Mouse (Mus musculus): ENCODE data around the gene Gm21958. TPM values are rescaled to one million over a fixed set of nuclear protein-coding genes. Genes with fewer than 3 reads are reported as not detected.
"Not testable (repeated sequence)": the region's sequence is repeated elsewhere in the genome, so short reads cannot be mapped to it uniquely, and the experiment has no call there.

Gene Gm21958
- polyA plus RNA-seq, 1 experiment from 2014 or later, result not detected

- no peak overlapping the region for H3K4me3 ChIP-seq (replicated peaks; ENCODE audit: low read length)
- H3K4me2 ChIP-seq (ENCODE audit: low read length), result no peak overlapping the region
- H3K4me1 ChIP-seq (replicated peaks; ENCODE audit: control insufficient read depth, insufficient read depth, low read length), result no peaks in the 10 kb centered on the region
- no peak for ATAC-seq
- no peak overlapping the region for H3K27ac ChIP-seq (ENCODE audit: low read length)
- no peaks in the 10 kb centered on the region for H3K27me3 ChIP-seq (replicated peaks; ENCODE audit: control insufficient read depth, insufficient read depth, low read length)
- H3K36me3 ChIP-seq (ENCODE audit: control insufficient read depth, insufficient read depth), result peaks cover 38% of the 10 kb centered on the region
- H3K9me3 ChIP-seq (ENCODE audit: control insufficient read depth, low read length), result no peaks in the 10 kb centered on the region
- H3K9ac ChIP-seq (replicated peaks; ENCODE audit: low read depth, low read length), result no peak overlapping the region
- 91% methylated on average over 2 of the region's 2 CpGs for WGBS
These were observed 13.4 kb upstream of the Gm21958 start for GRCm38 (mm10) chr3:54727588-54727987.

GRCm38 (mm10) chr3:54725344-54725743, 11.2 kb upstream of the Gm21958 start:
- 89% methylated on average over 2 of the region's 2 CpGs for WGBS
- no peak for ATAC-seq

DNA sequence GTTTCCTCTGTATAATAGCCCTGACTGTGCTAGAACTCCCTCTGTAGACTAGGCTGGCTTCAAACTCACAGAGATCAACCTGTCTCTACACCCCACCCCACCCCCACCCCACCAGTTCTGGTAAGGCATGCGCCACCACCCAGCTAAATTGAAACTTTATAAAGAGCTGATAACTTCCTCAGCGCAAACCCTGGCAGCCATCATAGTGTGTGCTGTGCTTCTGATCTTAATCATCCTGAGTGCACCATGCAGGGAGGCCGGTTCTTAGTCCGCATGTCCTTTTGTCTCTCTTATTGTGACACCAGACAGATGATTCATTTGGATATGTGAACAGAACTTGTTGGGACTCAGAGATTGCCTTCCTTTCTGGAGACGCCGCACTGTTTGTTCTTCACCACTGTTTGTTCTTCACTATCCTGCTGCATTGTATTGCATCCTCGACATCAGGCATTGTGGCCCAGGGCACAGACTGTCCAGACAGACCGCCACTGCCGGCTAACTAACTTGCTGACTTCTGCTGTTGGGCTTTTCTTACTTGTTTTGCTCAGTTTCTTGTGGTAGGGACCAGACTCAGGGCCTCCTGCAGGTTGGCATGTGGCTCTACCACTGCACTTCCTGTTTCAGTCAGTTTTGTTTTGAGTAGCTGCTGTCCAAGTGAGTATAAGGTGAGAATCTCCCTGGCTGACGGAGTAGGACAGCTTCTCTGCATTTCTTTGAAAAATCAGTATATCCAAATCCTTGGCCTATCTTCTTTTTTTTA, 9.8 kb upstream of the Gm21958 start:
- Histone ChIP-seq H3K36me3 (ENCODE audit: control insufficient read depth, insufficient read depth) (peaks cover 31% of the 10 kb centered on the region), H3K4me1 (replicated peaks; ENCODE audit: control insufficient read depth, insufficient read depth, low read length) (no peaks in the 10 kb centered on the region), H3K27me3 (replicated peaks; ENCODE audit: control insufficient read depth, insufficient read depth, low read length) (no peaks in the 10 kb centered on the region), H3K9me3 (ENCODE audit: control insufficient read depth, low read length) (no peaks in the 10 kb centered on the region), H3K27ac (ENCODE audit: low read length) (no peak overlapping the region), H3K4me2 (ENCODE audit: low read length) (no peak overlapping the region), H3K4me3 (replicated peaks; ENCODE audit: low read length) (no peak overlapping the region), H3K9ac (replicated peaks; ENCODE audit: low read depth, low read length) (no peak overlapping the region)
- WGBS, result 90% methylated on average over 10 of the region's 10 CpGs
- no peak for ATAC-seq

More at GRCm38 (mm10) chr3:54725344-54725743, 11.2 kb upstream of the Gm21958 start:
- Histone ChIP-seq H3K4me1 (replicated peaks; ENCODE audit: control insufficient read depth, insufficient read depth, low read length) (no peaks in the 10 kb centered on the region), H3K27me3 (replicated peaks; ENCODE audit: control insufficient read depth, insufficient read depth, low read length) (no peaks in the 10 kb centered on the region), H3K36me3 (ENCODE audit: control insufficient read depth, insufficient read depth) (peaks cover 39% of the 10 kb centered on the region), H3K4me3 (replicated peaks; ENCODE audit: low read length) (no peak overlapping the region), H3K9ac (replicated peaks; ENCODE audit: low read depth, low read length) (no peak overlapping the region), H3K4me2 (ENCODE audit: low read length) (no peak overlapping the region), H3K9me3 (ENCODE audit: control insufficient read depth, low read length) (no peaks in the 10 kb centered on the region), H3K27ac (ENCODE audit: low read length) (no peak overlapping the region)

GRCm38 (mm10) chr3:54718947-54719346, 4.8 kb upstream of the Gm21958 start:
- no peak overlapping the region for H3K4me2 ChIP-seq (ENCODE audit: low read length)
- no peaks in the 10 kb centered on the region for H3K4me1 ChIP-seq (replicated peaks; ENCODE audit: control insufficient read depth, insufficient read depth, low read length)
- WGBS, result 63% methylated on average over 3 of the region's 3 CpGs
- peaks cover 30% of the 10 kb centered on the region for H3K36me3 ChIP-seq (ENCODE audit: control insufficient read depth, insufficient read depth)
- no peak overlapping the region for H3K9ac ChIP-seq (replicated peaks; ENCODE audit: low read depth, low read length)
- H3K4me3 ChIP-seq (replicated peaks; ENCODE audit: low read length), result no peak overlapping the region
- H3K9me3 ChIP-seq (ENCODE audit: control insufficient read depth, low read length), result no peaks in the 10 kb centered on the region
- no peak for ATAC-seq
- H3K27me3 ChIP-seq (replicated peaks; ENCODE audit: control insufficient read depth, insufficient read depth, low read length), result no peaks in the 10 kb centered on the region
- H3K27ac ChIP-seq (ENCODE audit: low read length), result no peak overlapping the region

- Histone ChIP-seq H3K36me3 (ENCODE audit: control insufficient read depth, insufficient read depth) (peaks cover 34% of the 10 kb centered on the region), H3K4me1 (replicated peaks; ENCODE audit: control insufficient read depth, insufficient read depth, low read length) (no peaks in the 10 kb centered on the region), H3K27ac (ENCODE audit: low read length) (no peak overlapping the region), H3K27me3 (replicated peaks; ENCODE audit: control insufficient read depth, insufficient read depth, low read length) (no peaks in the 10 kb centered on the region), H3K4me2 (ENCODE audit: low read length) (no peak overlapping the region), H3K9me3 (ENCODE audit: control insufficient read depth, low read length) (no peaks in the 10 kb centered on the region), H3K9ac (replicated peaks; ENCODE audit: low read depth, low read length) (no peak overlapping the region), H3K4me3 (replicated peaks; ENCODE audit: low read length) (no peak overlapping the region)
- ATAC-seq, result no peak
- WGBS, result 84% methylated on average over 6 of the region's 6 CpGs
These were observed 3.2 kb upstream of the Gm21958 start for GRCm38 (mm10) chr3:54717348-54717747.

GRCm38 (mm10) chr3:54715461-54715860, 1.3 kb upstream of the Gm21958 start:
- Histone ChIP-seq H3K27ac (ENCODE audit: low read length) (no peak overlapping the region), H3K27me3 (replicated peaks; ENCODE audit: control insufficient read depth, insufficient read depth, low read length) (no peaks in the 10 kb centered on the region), H3K36me3 (ENCODE audit: control insufficient read depth, insufficient read depth) (peaks cover 36% of the 10 kb centered on the region), H3K9me3 (ENCODE audit: control insufficient read depth, low read length) (no peaks in the 10 kb centered on the region), H3K4me2 (ENCODE audit: low read length) (no peak overlapping the region), H3K4me3 (replicated peaks; ENCODE audit: low read length) (no peak overlapping the region), H3K4me1 (replicated peaks; ENCODE audit: control insufficient read depth, insufficient read depth, low read length) (no peaks in the 10 kb centered on the region), H3K9ac (replicated peaks; ENCODE audit: low read depth, low read length) (no peak overlapping the region)
- WGBS, result 95% methylated on average over 6 of the region's 6 CpGs
- ATAC-seq, result no peak

GRCm38 (mm10) chr3:54708972-54709371, 5.2 kb downstream of the Gm21958 start:
- H3K4me2 ChIP-seq (ENCODE audit: low read length), result no peak overlapping the region
- 91% methylated on average over 9 of the region's 9 CpGs for WGBS
- H3K9ac ChIP-seq (replicated peaks; ENCODE audit: low read depth, low read length), result no peak overlapping the region
- ATAC-seq, result no peak
- no peaks in the 10 kb centered on the region for H3K9me3 ChIP-seq (ENCODE audit: control insufficient read depth, low read length)
- H3K27me3 ChIP-seq (replicated peaks; ENCODE audit: control insufficient read depth, insufficient read depth, low read length), result no peaks in the 10 kb centered on the region
- peaks cover 37% of the 10 kb centered on the region for H3K36me3 ChIP-seq (ENCODE audit: control insufficient read depth, insufficient read depth)
- no peak overlapping the region for H3K27ac ChIP-seq (ENCODE audit: low read length)
- H3K4me1 ChIP-seq (replicated peaks; ENCODE audit: control insufficient read depth, insufficient read depth, low read length), result no peaks in the 10 kb centered on the region
- H3K4me3 ChIP-seq (replicated peaks; ENCODE audit: low read length), result no peak overlapping the region

GRCm38 (mm10) chr3:54704106-54704505, 10.0 kb downstream of the Gm21958 start:
- H3K36me3 ChIP-seq (ENCODE audit: control insufficient read depth, insufficient read depth), result peaks cover 25% of the 10 kb centered on the region
- H3K9ac ChIP-seq (replicated peaks; ENCODE audit: low read depth, low read length); H3K4me3 ChIP-seq (replicated peaks; ENCODE audit: low read length); H3K4me1 ChIP-seq (replicated peaks; ENCODE audit: control insufficient read depth, insufficient read depth, low read length); H3K4me2 ChIP-seq (ENCODE audit: low read length); H3K9me3 ChIP-seq (ENCODE audit: control insufficient read depth, low read length); ATAC-seq; H3K27me3 ChIP-seq (replicated peaks; ENCODE audit: control insufficient read depth, insufficient read depth, low read length); H3K27ac ChIP-seq (ENCODE audit: low read length): not testable (repeated sequence)
- WGBS, result 98% methylated on average over 8 of the region's 8 CpGs

DNA sequence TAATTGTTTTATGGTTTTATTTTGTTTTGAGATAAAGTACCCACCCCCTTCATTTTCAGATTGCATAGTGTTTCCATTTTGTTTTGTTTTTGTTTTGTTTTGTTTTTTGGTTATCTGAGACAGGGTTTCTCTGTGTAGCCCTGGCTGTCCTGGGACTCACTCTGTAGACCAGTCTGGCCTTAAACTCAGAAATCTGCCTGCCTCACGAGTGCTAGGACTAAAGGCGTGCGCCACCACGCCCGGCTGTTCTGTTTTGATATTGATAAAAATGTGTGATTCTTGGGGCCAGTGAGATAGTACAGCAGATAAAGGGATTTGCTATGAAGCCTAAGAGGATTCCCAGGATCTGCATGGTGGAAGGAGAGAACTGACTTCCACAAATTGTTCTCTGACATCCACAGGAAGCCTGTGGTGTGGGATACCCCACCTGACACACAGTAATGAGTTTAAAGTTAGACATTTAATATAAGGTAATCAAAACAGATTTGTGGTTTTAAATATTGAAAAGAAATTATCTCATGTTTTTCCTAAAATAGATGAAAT, 14.3 kb downstream of the Gm21958 start:
- no peak overlapping the region for H3K9ac ChIP-seq (replicated peaks; ENCODE audit: low read depth, low read length)
- no peaks in the 10 kb centered on the region for H3K4me1 ChIP-seq (replicated peaks; ENCODE audit: control insufficient read depth, insufficient read depth, low read length)
- H3K4me2 ChIP-seq (ENCODE audit: low read length), result no peak overlapping the region
- H3K36me3 ChIP-seq (ENCODE audit: control insufficient read depth, insufficient read depth), result peaks cover 25% of the 10 kb centered on the region
- H3K4me3 ChIP-seq (replicated peaks; ENCODE audit: low read length), result no peak overlapping the region
- no peak overlapping the region for H3K27ac ChIP-seq (ENCODE audit: low read length)
- H3K27me3 ChIP-seq (replicated peaks; ENCODE audit: control insufficient read depth, insufficient read depth, low read length), result no peaks in the 10 kb centered on the region
- 97% methylated on average over 5 of the region's 5 CpGs for WGBS
- ATAC-seq, result no peak
- no peaks in the 10 kb centered on the region for H3K9me3 ChIP-seq (ENCODE audit: control insufficient read depth, low read length)

Measured in forebrain, embryonic 16.5 days (tissue).